Mouse (Mus musculus): Measurements from ENCODE around the gene Ptprj.
A peak's percentile ranks its signal among the peaks of the same experiment; 100 is the strongest.
"Not testable (repeated sequence)": the region's sequence is repeated elsewhere in the genome, so short reads cannot be mapped to it uniquely, and the experiment has no call there.

Gene Ptprj

GRCm38 (mm10) chr2:90480747-90481308, 99.6 kb downstream of the Ptprj start:
- no peak for DNase-seq (ENCODE audit: low spot score)

- no peak for DNase-seq (ENCODE audit: low spot score)
Measured at GRCm38 (mm10) chr2:90478531-90478930, 101.9 kb downstream of the Ptprj start.

DNA sequence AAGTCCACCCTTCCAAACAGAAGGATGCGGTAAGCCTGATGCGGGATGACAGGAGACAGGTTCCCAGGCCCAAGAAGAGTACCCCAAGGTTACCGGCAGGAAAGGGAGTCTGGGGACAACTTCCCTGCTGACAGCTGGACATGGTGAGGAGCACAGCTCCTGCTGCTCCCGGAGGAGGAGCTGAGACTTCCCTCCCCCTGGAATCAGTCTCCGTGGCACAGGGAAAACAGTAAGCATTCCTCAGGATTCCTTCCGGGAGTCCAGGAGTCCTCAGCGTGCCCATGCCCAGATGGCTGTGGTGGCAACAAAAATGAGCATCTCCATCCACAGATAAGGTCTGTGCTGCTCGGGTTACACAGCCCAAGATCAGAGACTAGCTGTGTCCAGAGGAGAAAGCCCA, 102.8 kb downstream of the Ptprj start:
- DNase-seq (ENCODE audit: low spot score), result no peak

DNA sequence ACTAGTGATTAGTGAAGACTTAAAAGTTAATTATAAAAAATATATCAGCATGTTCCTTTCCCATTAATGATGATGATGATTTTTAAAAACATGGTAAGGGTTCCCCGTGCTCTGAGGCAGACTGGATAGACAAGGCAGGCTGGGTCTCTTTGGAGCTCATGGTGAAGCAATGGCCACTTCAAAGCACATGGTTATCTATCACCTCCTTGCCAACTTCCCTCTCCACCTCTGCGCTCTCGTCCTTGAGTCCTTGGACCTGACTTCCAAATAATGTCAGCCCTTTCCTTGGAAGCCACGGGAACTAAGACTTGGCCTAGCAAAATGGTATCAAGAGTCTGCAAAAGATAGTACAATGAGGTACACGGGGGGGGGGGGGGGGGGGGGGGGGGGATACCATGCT, 103.7 kb downstream of the Ptprj start:
- DNase-seq (ENCODE audit: low spot score), result no peak

- no peak for DNase-seq (ENCODE audit: low spot score)
Measured at GRCm38 (mm10) chr2:90476319-90476718, 104.1 kb downstream of the Ptprj start.

GRCm38 (mm10) chr2:90474593-90475405, 105.6 kb downstream of the Ptprj start:
- DNase-seq (ENCODE audit: low spot score), result peak; percentile 82

- no peak for DNase-seq (ENCODE audit: low spot score)
Measured at GRCm38 (mm10) chr2:90472701-90473100, 107.7 kb downstream of the Ptprj start.

DNA sequence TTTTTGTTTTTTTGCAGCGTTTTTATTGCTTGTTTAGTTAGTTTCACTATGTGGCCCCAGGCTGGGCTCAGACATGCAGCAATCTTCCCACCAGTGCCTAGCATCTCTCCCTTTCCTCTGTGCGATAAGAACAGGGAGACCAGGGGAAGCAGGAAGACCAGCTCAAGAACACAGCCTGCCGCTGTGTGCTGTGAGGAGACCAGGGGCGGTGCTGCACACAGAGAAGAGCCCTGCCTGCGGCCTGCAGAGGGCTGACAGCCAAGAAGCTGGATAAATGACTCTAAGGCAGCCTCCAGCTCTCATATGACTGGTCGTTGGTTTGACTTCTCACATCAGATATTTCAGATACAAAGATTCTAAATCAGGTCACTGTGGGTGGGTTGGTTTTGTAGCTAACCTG, 110.3 kb downstream of the Ptprj start:
- DNase-seq (ENCODE audit: low spot score), result no peak

GRCm38 (mm10) chr2:90466480-90466879, 114.0 kb downstream of the Ptprj start:
- no peak for DNase-seq (ENCODE audit: low spot score)

- no peak for DNase-seq (ENCODE audit: low spot score)
Measured at GRCm38 (mm10) chr2:90463735-90464134, 116.7 kb downstream of the Ptprj start.

- DNase-seq (ENCODE audit: low spot score), result no peak
Measured at GRCm38 (mm10) chr2:90462252-90462651, 118.2 kb downstream of the Ptprj start.

DNA sequence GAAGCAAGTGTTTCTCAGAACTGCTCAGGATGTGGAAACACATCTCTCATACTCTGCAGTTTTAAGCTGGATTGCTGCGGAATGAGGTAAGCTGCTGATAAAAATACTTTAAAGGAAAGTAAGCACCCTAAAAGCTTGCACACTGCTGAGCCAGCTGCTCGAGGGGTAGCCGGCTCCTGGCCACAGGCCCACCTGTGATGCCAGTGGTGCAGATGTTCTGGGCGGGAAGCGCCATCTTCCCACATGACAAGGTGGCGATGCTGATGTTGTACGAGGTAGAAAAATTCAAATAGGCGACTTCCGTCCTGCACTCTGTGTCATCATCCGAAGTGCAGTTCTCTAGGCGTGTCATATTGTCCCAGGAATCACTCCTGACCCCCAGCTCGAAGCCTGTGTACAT, 122.5 kb downstream of the Ptprj start:
- no peak for DNase-seq (ENCODE audit: low spot score)

GRCm38 (mm10) chr2:90452380-90452779, 128.1 kb downstream of the Ptprj start:
- no peak for DNase-seq (ENCODE audit: low spot score)

DNA sequence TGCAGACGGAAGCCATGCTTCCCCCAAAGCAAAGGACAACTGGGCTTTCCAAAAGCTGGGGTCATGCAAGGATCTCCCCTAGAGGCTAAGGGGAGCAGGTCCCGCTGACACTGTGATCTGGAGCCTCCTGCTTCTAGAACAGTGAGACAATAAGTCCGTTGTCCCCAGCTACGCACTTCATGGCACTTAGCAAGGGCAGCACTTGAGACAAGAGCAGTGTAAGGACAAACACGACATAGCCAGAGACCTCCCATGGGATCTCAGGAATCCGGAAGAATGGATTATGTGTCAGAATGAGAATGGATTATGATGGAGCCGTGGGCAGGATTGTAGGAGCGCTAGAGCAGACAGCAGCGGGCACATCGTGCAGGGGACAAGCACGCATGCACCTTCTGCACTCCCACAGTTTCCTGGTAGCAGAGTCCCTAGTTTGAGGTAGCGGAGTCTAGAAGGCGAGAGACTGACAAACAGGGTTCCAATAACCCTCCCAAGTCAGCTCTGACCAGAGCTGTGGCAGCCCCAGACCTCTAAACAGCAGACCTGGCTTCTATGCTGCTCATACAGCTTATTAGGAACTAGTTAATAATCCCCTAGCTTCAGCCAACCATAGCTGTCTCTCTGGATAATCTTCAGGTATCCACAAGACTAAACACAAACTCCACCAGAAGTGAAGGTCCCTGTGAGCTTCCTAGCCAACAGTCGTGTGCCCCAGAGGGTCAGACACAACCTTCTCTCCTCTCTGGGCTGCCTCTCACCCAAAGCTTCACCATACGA, 131.3 kb downstream of the Ptprj start:
- no peak for DNase-seq (ENCODE audit: low spot score)

- DNase-seq (ENCODE audit: low spot score), result no peak
Measured at GRCm38 (mm10) chr2:90443811-90444210, 136.6 kb downstream of the Ptprj start.

DNA sequence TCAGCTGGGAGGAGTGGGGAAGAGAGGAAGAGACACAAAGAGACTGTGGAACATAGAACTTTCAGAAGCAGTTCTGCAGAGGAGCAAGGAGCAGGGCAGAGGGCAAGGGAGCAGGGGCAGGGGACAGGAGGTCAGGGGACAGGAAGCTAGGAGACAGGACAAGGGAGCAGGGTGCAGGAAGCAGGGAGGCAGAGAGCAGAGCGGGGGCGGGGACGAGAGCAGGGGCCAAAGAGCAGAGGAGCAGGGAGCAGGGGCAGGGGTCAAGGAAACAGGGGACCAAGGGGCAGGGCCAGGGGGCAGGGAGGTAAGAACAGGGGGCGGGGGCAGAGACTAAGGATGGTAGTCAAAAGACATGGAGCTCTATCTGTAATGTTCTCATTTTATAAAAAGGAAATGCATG, 138.6 kb downstream of the Ptprj start:
- DNase-seq (ENCODE audit: low spot score), result not testable (repeated sequence)

- not testable (repeated sequence) for DNase-seq (ENCODE audit: low spot score)
Measured at GRCm38 (mm10) chr2:90440169-90440568, 140.3 kb downstream of the Ptprj start.

DNA sequence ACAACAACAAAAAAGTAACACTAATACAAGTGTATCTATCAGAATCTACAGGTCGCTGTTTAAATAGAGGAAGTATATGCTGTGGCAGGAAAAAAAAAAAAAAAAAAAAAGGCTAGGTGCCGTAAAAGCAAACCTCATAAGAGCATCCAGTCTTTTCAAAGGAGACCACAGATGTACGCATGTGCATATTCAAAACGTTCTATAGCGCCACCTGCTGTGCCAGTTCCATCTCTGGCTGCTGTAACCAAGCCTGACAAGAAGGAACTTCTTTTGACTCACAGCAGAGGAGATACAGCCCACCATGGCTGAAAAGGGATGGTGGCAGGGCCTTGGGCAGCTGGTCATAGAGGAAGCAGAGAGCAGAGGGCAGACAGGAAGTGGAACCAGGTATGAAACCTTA, 143.0 kb downstream of the Ptprj start:
- not testable (repeated sequence) for DNase-seq (ENCODE audit: low spot score)

GRCm38 (mm10) chr2:90429782-90430181, 150.7 kb downstream of the Ptprj start:
- DNase-seq (ENCODE audit: low spot score), result not testable (repeated sequence)

DNA sequence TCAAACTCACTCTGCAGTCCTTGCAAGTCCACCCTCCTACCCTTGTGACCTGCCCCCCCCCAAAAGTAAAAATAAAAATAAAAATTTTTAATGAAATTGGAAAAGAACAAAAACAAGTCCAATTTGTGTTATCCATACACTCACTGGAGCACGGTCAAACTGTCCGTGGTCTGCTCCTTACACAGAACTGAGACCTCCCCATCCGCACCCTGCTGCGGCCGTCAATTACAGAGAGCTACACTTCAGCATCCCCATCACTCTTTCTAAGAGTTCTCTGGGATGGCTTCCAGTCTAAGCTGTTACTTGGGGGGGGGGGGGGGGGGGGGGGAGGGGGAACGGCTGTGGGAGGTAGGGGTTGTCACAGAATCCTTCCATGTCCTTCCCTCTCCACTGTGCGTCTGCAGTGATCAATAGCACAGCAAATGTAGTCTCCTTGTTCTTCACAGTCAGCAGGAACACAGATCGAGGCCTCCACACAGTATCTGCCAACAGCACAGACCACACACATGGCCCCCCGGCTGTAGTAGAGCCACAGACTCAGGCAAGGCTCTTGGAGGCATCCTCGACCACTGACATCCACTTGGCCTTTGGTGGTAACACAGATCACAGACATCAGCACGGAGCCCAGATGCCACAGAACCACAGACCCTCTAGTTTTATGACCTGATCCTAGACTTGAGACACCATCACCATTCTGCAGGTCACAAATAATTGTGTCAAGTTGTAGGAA, 151.3 kb downstream of the Ptprj start:
- not testable (repeated sequence) for DNase-seq (ENCODE audit: low spot score)

GRCm38 (mm10) chr2:90424937-90425336, 155.5 kb downstream of the Ptprj start:
- not testable (repeated sequence) for DNase-seq (ENCODE audit: low spot score)

- not testable (repeated sequence) for DNase-seq (ENCODE audit: low spot score)
Measured at GRCm38 (mm10) chr2:90422282-90422681, 158.2 kb downstream of the Ptprj start.

Measured in urinary bladder, postnatal 25 days (tissue).